Mouse (Mus musculus): ENCODE results near the gene Epha4. TPM values are rescaled to one million over a fixed set of nuclear protein-coding genes. Genes with fewer than 3 reads are reported as not detected.
A peak's percentile ranks its signal among the peaks of the same experiment; 100 is the strongest.

The Epha4 gene
- polyA plus RNA-seq, 1 experiment from 2014 or later = 6.9 TPM

DNA sequence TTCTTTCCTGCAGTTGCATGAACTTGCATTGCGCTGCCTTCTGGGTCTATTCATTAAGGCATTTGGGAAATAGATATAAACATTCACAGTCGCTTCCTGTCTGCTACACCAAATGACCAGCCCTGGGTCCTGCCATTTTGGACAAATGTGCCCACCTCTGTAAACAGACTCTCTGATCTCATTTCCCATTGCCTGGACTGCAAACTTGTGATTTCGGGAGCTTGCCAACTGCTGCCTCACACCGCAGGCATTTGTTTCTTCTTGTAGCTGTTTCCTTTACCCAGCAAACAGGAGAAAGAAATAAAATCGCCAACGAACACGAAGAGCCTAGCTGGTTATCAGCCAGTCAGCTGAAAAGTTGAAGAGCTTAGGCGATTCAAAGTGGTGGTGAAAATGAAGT, 10.2 kb upstream of the Epha4 start:
- no peak overlapping the region for H3K9ac ChIP-seq
- no peak overlapping the region for H3K27ac ChIP-seq
- no peaks in the 10 kb centered on the region for H3K9me3 ChIP-seq (replicated peaks)
- ATAC-seq (replicated peaks; ENCODE audit: insufficient number of reproducible peaks, insufficient read depth, low FRiP score, low read depth) = no peak
- H3K4me1 ChIP-seq (replicated peaks) = 0 out of 2 replicates have a peak, but pooled peaks cover 4% of the 10 kb centered on the region
- H3K4me2 ChIP-seq = no peak overlapping the region
- no peaks in the 10 kb centered on the region for H3K27me3 ChIP-seq
- H3K36me3 ChIP-seq = no peaks in the 10 kb centered on the region
- H3K4me3 ChIP-seq = no peak overlapping the region
- 50% methylated on average over 8 of the region's 8 CpGs for WGBS

DNA sequence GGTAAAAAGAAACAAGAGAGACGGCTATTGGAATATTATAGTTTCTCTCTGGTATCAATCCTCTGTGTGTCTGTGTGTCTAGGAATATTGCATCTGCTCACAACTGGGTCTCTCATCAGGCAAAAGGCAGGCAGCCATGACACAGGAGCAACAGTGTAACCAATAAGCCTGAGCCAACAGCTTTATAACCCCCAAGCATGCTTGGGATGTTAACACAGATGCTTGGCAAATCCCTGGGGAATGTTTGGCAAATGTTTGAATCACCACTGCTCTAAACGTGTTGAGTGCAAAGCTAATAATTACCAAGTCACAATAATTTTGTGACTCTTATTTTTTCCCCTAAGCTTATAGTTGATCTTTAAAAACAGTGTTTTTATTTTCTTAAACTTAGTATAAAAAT, 8.5 kb upstream of the Epha4 start:
- no peak overlapping the region for H3K9ac ChIP-seq
- H3K4me1 ChIP-seq (replicated peaks) = 0 out of 2 replicates have a peak, but pooled peaks cover 4% of the 10 kb centered on the region
- no peak for ATAC-seq (replicated peaks; ENCODE audit: insufficient number of reproducible peaks, insufficient read depth, low FRiP score, low read depth)
- no peaks in the 10 kb centered on the region for H3K36me3 ChIP-seq
- no peaks in the 10 kb centered on the region for H3K27me3 ChIP-seq
- H3K4me2 ChIP-seq = no peak overlapping the region
- no peak overlapping the region for H3K4me3 ChIP-seq
- no peak overlapping the region for H3K27ac ChIP-seq
- WGBS = 76% methylated on average over 2 of the region's 2 CpGs
- H3K9me3 ChIP-seq (replicated peaks) = no peaks in the 10 kb centered on the region

GRCm38 (mm10) chr1:77521640-77522539, 7.0 kb upstream of the Epha4 start:
- H3K27ac ChIP-seq = no peak overlapping the region
- H3K4me2 ChIP-seq = no peak overlapping the region
- ATAC-seq (replicated peaks; ENCODE audit: insufficient number of reproducible peaks, insufficient read depth, low FRiP score, low read depth) = no peak
- H3K4me3 ChIP-seq = no peak overlapping the region
- H3K4me1 ChIP-seq (replicated peaks) = 0 out of 2 replicates have a peak, but pooled peaks cover 4% of the 10 kb centered on the region
- WGBS = 34% methylated on average over 17 of the region's 17 CpGs
- H3K27me3 ChIP-seq = peaks cover 10% of the 10 kb centered on the region; the same call in 1 of the 2 replicates
- no peak overlapping the region for H3K9ac ChIP-seq
- H3K36me3 ChIP-seq = no peaks in the 10 kb centered on the region
- H3K9me3 ChIP-seq (replicated peaks) = no peaks in the 10 kb centered on the region

- WGBS = 54% methylated on average over 3 of the region's 3 CpGs
Measured at GRCm38 (mm10) chr1:77518715-77519114, 3.8 kb upstream of the Epha4 start.

DNA sequence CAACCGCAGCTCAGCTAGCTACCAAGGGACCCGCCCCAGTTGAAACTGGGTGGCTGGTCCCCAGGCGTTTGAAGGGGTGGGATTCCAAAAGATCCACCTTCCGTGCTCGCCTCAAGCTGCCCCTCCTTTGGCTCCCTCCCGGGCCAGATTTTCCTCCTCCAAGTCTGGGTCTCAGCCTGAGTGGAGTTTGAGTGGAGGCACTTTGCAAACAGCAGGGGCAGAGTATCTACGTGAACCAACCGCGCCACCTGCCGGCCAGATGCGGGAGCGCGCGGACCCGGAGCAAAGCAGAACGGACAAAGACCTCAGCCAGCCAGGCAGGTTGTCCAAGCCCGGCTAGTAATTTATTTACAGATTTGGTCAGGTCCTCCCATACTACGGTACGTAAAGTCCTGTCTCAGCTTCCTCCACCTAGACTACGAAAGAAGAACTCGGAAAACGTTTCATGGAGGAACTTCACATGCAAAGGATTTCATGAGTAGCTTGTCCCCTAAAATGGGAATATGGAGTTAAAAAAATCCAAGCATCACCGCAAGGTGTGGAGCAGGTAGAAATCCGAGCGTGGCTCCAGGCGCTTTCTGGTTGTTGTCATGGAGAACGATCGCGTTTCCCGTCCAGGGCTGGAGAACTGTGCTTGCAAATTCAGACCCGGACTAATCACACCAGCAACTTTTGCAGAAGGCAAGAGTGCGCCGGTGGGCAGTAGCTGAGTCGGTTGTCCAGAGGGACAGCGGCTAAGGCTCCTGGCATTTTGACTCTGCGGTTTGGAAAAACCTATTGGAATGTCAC, 1.5 kb upstream of the Epha4 start:
- WGBS = 2% methylated on average over 36 of the region's 36 CpGs

More at GRCm38 (mm10) chr1:77518715-77519114, 3.8 kb upstream of the Epha4 start:
- Histone ChIP-seq H3K27me3 (peaks cover 14% of the 10 kb centered on the region; the same call in 1 of the 2 replicates), H3K4me2 (no peak overlapping the region), H3K4me1 (replicated peaks) (peaks cover 11% of the 10 kb centered on the region), H3K9me3 (replicated peaks) (no peaks in the 10 kb centered on the region), H3K27ac (no peak overlapping the region), H3K36me3 (no peaks in the 10 kb centered on the region), H3K9ac (no peak overlapping the region), H3K4me3 (no peak overlapping the region)
- no peak for ATAC-seq (replicated peaks; ENCODE audit: insufficient number of reproducible peaks, insufficient read depth, low FRiP score, low read depth)

DNA sequence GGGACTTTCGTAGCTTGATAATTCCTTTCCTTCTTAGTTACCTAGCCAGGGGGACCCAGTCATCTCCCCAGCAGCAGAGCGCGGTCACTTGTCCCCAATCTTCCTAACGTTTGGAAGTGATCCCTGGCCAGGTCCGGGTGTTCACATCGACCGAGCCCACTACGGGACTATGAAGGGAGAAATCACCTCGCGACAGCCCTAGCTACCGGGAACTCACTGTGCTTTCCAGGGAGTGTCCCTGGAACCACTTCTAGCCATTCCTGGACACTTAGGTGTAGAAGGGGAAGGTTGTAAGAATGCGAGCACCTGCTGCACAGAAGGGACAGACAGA, 728 bp upstream of the Epha4 start:
- H3K4me1 ChIP-seq (replicated peaks) = peaks cover 24% of the 10 kb centered on the region
- WGBS = under 1% methylated on average over 12 of the region's 12 CpGs
- peaks cover 14% of the 10 kb centered on the region; the same call in 1 of the 2 replicates for H3K27me3 ChIP-seq
- peak overlapping the region; percentile 47 for H3K27ac ChIP-seq
- no peaks in the 10 kb centered on the region for H3K9me3 ChIP-seq (replicated peaks)
- H3K4me3 ChIP-seq = peak overlapping the region; percentile 77
- peak overlapping the region; percentile 97 for H3K4me2 ChIP-seq
- no peaks in the 10 kb centered on the region for H3K36me3 ChIP-seq
- H3K9ac ChIP-seq = peak overlapping the region; percentile 61
- ATAC-seq (replicated peaks; ENCODE audit: insufficient number of reproducible peaks, insufficient read depth, low FRiP score, low read depth) = no peak

More for the DNA sequence above, 1.5 kb upstream of the Epha4 start:
- ATAC-seq (replicated peaks; ENCODE audit: insufficient number of reproducible peaks, insufficient read depth, low FRiP score, low read depth) = no peak
- peak overlapping the region; percentile 61 for H3K9ac ChIP-seq
- peak overlapping the region; percentile 77 for H3K4me3 ChIP-seq
- H3K9me3 ChIP-seq (replicated peaks) = no peaks in the 10 kb centered on the region
- H3K4me1 ChIP-seq (replicated peaks) = peaks cover 24% of the 10 kb centered on the region
- H3K4me2 ChIP-seq = peak overlapping the region; percentile 97
- H3K27me3 ChIP-seq = peaks cover 14% of the 10 kb centered on the region; the same call in 1 of the 2 replicates
- peak overlapping the region; percentile 47; the same call in 1 of the 2 replicates for H3K27ac ChIP-seq
- H3K36me3 ChIP-seq = no peaks in the 10 kb centered on the region

GRCm38 (mm10) chr1:77514325-77514962, 444 bp downstream of the Epha4 start:
- H3K36me3 ChIP-seq = no peaks in the 10 kb centered on the region
- no peaks in the 10 kb centered on the region for H3K9me3 ChIP-seq (replicated peaks)
- H3K4me2 ChIP-seq = peak overlapping the region; percentile 97
- peak overlapping the region; percentile 72 for H3K27ac ChIP-seq
- under 1% methylated on average over 45 of the region's 45 CpGs for WGBS
- peak overlapping the region; percentile 69 for H3K9ac ChIP-seq
- H3K4me1 ChIP-seq (replicated peaks) = peaks cover 24% of the 10 kb centered on the region
- no peak; the same call in 1 of the 2 replicates for ATAC-seq (replicated peaks; ENCODE audit: insufficient number of reproducible peaks, insufficient read depth, low FRiP score, low read depth)
- peak overlapping the region; percentile 77 for H3K4me3 ChIP-seq
- H3K27me3 ChIP-seq = peaks cover 14% of the 10 kb centered on the region; the same call in 1 of the 2 replicates

GRCm38 (mm10) chr1:77513959-77514324, 946 bp downstream of the Epha4 start:
- no peaks in the 10 kb centered on the region for H3K36me3 ChIP-seq
- no peaks in the 10 kb centered on the region for H3K9me3 ChIP-seq (replicated peaks)
- peaks cover 14% of the 10 kb centered on the region; the same call in 1 of the 2 replicates for H3K27me3 ChIP-seq
- WGBS = 1% methylated on average over 9 of the region's 9 CpGs
- H3K9ac ChIP-seq = peak overlapping the region; percentile 69
- no peak for ATAC-seq (replicated peaks; ENCODE audit: insufficient number of reproducible peaks, insufficient read depth, low FRiP score, low read depth)
- H3K4me2 ChIP-seq = peak overlapping the region; percentile 97
- peaks cover 24% of the 10 kb centered on the region for H3K4me1 ChIP-seq (replicated peaks)
- H3K27ac ChIP-seq = peak overlapping the region; percentile 72
- H3K4me3 ChIP-seq = peak overlapping the region; percentile 77

- no peak overlapping the region for H3K27ac ChIP-seq
- H3K4me3 ChIP-seq = peak overlapping the region; percentile 77
- no peak for ATAC-seq (replicated peaks; ENCODE audit: insufficient number of reproducible peaks, insufficient read depth, low FRiP score, low read depth)
- peak overlapping the region; percentile 69 for H3K9ac ChIP-seq
- under 1% methylated on average over 26 of the region's 27 CpGs for WGBS
- H3K27me3 ChIP-seq = peaks cover 14% of the 10 kb centered on the region; the same call in 1 of the 2 replicates
- peak overlapping the region; percentile 97 for H3K4me2 ChIP-seq
- H3K36me3 ChIP-seq = no peaks in the 10 kb centered on the region
- no peaks in the 10 kb centered on the region for H3K9me3 ChIP-seq (replicated peaks)
- peaks cover 24% of the 10 kb centered on the region for H3K4me1 ChIP-seq (replicated peaks)
Measured at GRCm38 (mm10) chr1:77513411-77513941, 1.4 kb downstream of the Epha4 start.

- 8% methylated on average over 20 of the region's 20 CpGs for WGBS
Measured at GRCm38 (mm10) chr1:77512431-77513195, 2.3 kb downstream of the Epha4 start.

More at GRCm38 (mm10) chr1:77512431-77513195, 2.3 kb downstream of the Epha4 start:
- H3K4me2 ChIP-seq = peak overlapping the region; percentile 97
- no peak for ATAC-seq (replicated peaks; ENCODE audit: insufficient number of reproducible peaks, insufficient read depth, low FRiP score, low read depth)
- peaks cover 24% of the 10 kb centered on the region for H3K4me1 ChIP-seq (replicated peaks)
- no peak overlapping the region for H3K27ac ChIP-seq
- H3K9me3 ChIP-seq (replicated peaks) = no peaks in the 10 kb centered on the region
- peaks cover 11% of the 10 kb centered on the region; the same call in 1 of the 2 replicates for H3K27me3 ChIP-seq
- peak overlapping the region; percentile 77 for H3K4me3 ChIP-seq
- no peaks in the 10 kb centered on the region for H3K36me3 ChIP-seq
- H3K9ac ChIP-seq = peak overlapping the region; percentile 69; the same call in 1 of the 2 replicates

Data from heart, embryonic 15.5 days (tissue).